Mouse (Mus musculus) small intestine, adult 2 months (tissue): Measurements from ENCODE around the gene Ifi207. TPM values are rescaled to one million over a fixed set of nuclear protein-coding genes. Genes with fewer than 3 reads are reported as not detected.
"Not testable (repeated sequence)": the region's sequence is repeated elsewhere in the genome, so short reads cannot be mapped to it uniquely, and the experiment has no call there.

Experiments used
- H3K27ac ChIP-seq: fragments of 200-500 bp; 2 replicates; pipeline ENCODE4 v1.5.1; 2012; ENCODE audit warnings: low read depth, low read length, control low read depth, inconsistent platforms; ENCODE audit not compliant: insufficient read depth
- H3K27me3 ChIP-seq: fragments of 200-500 bp; 2 replicates; pipeline ENCODE4 v1.6.1; 2012; ENCODE audit warnings: mild to moderate bottlenecking, moderate library complexity, low read length, inconsistent platforms; ENCODE audit not compliant: control insufficient read depth, insufficient read depth
- H3K36me3 ChIP-seq: fragments of 200-500 bp; 2 replicates; pipeline ENCODE4 v1.6.1; 2012; ENCODE audit warnings: mild to moderate bottlenecking, low read length, control low read depth, inconsistent platforms; ENCODE audit not compliant: control insufficient read depth, insufficient read depth
- H3K4me1 ChIP-seq: fragments of 200-500 bp; 2 replicates; pipeline ENCODE4 v1.6.1; 2012; ENCODE audit warnings: low read length, inconsistent platforms, mixed read lengths; ENCODE audit not compliant: control insufficient read depth, insufficient read depth, insufficient read length
- H3K4me3 ChIP-seq: fragments of 200-500 bp; 2 replicates; pipeline ENCODE4 v1.5.1; 2012; ENCODE audit warnings: low read depth, mild to moderate bottlenecking, control low read depth, inconsistent platforms, low read length, moderate library complexity
- CTCF ChIP-seq: fragments of 200-500 bp; IDR thresholded peaks from 2 replicates; pipeline ENCODE4 v1.5.1; 2012; ENCODE audit warnings: low read depth, mild to moderate bottlenecking, control low read depth, inconsistent platforms, low read length, moderate library complexity, mixed read lengths; ENCODE audit not compliant: insufficient replicate concordance, insufficient read length; ENCODE audit errors: extremely low read depth
- POLR2A ChIP-seq: fragments of 200-500 bp; IDR thresholded peaks from 2 replicates; pipeline ENCODE4 v1.6.1; 2012; ENCODE audit warnings: low read depth, mild to moderate bottlenecking, control low read depth, inconsistent platforms, low read length, moderate library complexity
- WGBS: fragments of 180-500 bp; shearing (Covaris S2); methylation state at CpG from one replicate; pipeline ENCODE4 v1.1.7; 2018; 5-methylcytosine and 5-hydroxymethylcytosine counted together
- polyA plus RNA-seq: library from polyadenylated mRNA; depleted of rRNA; stranded (reverse); fragments of >200 nt; gene quantifications from 2 replicates; pipeline ENCODE4 v1.2.3, GENCODE M21; 2012; rRNA removed

Gene Ifi207
- polyA plus RNA-seq = 1.3 and 1.8 TPM in 2 replicates

GRCm38 (mm10) chr1:173741656-173742055 lies at the start of gene Ifi207:
Gene Ifi207 (minus strand): TSS chr1:173741747.
- H3K4me1 ChIP-seq = no peaks in the 10 kb centered on the region
- WGBS = 65% methylated on average over 4 of the region's 4 CpGs
- TF ChIP-seq CTCF (no peak), POLR2A (no peak)
- no peaks in the 10 kb centered on the region for H3K36me3 ChIP-seq
- H3K4me3 ChIP-seq = no peak within 1 kb of the TSS
- H3K27ac ChIP-seq = peak within 1 kb of the TSS; percentile 40; the same call in 1 of the 2 replicates
- no peaks in the 10 kb centered on the region for H3K27me3 ChIP-seq

GRCm38 (mm10) chr1:173773457-173773856 lies 31.9 kb upstream of the Ifi207 start:
- 57% methylated on average over 3 of the region's 3 CpGs for WGBS
- not testable (repeated sequence) for H3K4me3 ChIP-seq, H3K27ac ChIP-seq, H3K36me3 ChIP-seq, H3K4me1 ChIP-seq, H3K27me3 ChIP-seq

- H3K4me3 ChIP-seq, H3K4me1 ChIP-seq, H3K27me3 ChIP-seq, H3K27ac ChIP-seq, H3K36me3 ChIP-seq: not testable (repeated sequence)
- 50% methylated on average over 5 of the region's 5 CpGs for WGBS
These were observed 25.5 kb upstream of the Ifi207 start, which contains the start of gene Ifi204 for GRCm38 (mm10) chr1:173766848-173767617. Gene Ifi204 (minus strand): TSS chr1:173766943.

GRCm38 (mm10) chr1:173760032-173760431 lies 18.5 kb upstream of the Ifi207 start:
- H3K27ac ChIP-seq, H3K4me3 ChIP-seq, H3K27me3 ChIP-seq, H3K36me3 ChIP-seq, H3K4me1 ChIP-seq: not testable (repeated sequence)
- 81% methylated on average over 5 of the region's 5 CpGs for WGBS

GRCm38 (mm10) chr1:173742262-173742661 lies 715 bp upstream of the Ifi207 start:
- H3K27ac ChIP-seq = 0 out of 2 replicates have a peak overlapping the region, but pooled peaks have one; percentile 40
- 76% methylated on average over 1 of the region's 1 CpGs for WGBS
- TF ChIP-seq POLR2A (no peak), CTCF (no peak)

GRCm38 (mm10) chr1:173740537-173740936 lies 1.0 kb downstream of the Ifi207 start:
- no peaks in the 10 kb centered on the region for H3K27me3 ChIP-seq
- TF ChIP-seq CTCF (no peak), POLR2A (no peak)
- no peak overlapping the region for H3K27ac ChIP-seq
- H3K4me1 ChIP-seq = no peaks in the 10 kb centered on the region
- no peaks in the 10 kb centered on the region for H3K36me3 ChIP-seq
- H3K4me3 ChIP-seq = no peak overlapping the region

More at GRCm38 (mm10) chr1:173742262-173742661, 715 bp upstream of the Ifi207 start:
- no peak overlapping the region for H3K4me3 ChIP-seq
- no peaks in the 10 kb centered on the region for H3K27me3 ChIP-seq
- H3K4me1 ChIP-seq = no peaks in the 10 kb centered on the region
- H3K36me3 ChIP-seq = no peaks in the 10 kb centered on the region

GRCm38 (mm10) chr1:173736986-173737385 lies 4.6 kb downstream of the Ifi207 start:
- H3K27ac ChIP-seq = no peak overlapping the region

GRCm38 (mm10) chr1:173735015-173735414 lies 6.5 kb downstream of the Ifi207 start:
- 79% methylated on average over 4 of the region's 4 CpGs for WGBS
- not testable (repeated sequence) for H3K36me3 ChIP-seq, H3K4me3 ChIP-seq, H3K4me1 ChIP-seq, H3K27me3 ChIP-seq, H3K27ac ChIP-seq

More at GRCm38 (mm10) chr1:173736986-173737385, 4.6 kb downstream of the Ifi207 start:
- Histone ChIP-seq H3K36me3 (no peaks in the 10 kb centered on the region), H3K4me3 (no peak overlapping the region), H3K4me1 (no peaks in the 10 kb centered on the region), H3K27me3 (no peaks in the 10 kb centered on the region)
- no peak for TF ChIP-seq POLR2A
- TF ChIP-seq CTCF = no peak
- 58% methylated on average over 2 of the region's 2 CpGs for WGBS
